Mouse (Mus musculus) spleen, postnatal 14 days (tissue): ENCODE data around the gene Pknox1.
A peak's percentile ranks its signal among the peaks of the same experiment; 100 is the strongest.
"Not testable (repeated sequence)": the region's sequence is repeated elsewhere in the genome, so short reads cannot be mapped to it uniquely, and the experiment has no call there.

Source experiments
- DNase-seq, 2 experiments: peaks; one replicate each; pipeline ENCODE4 v3.0.0; 2021 to 2022; ENCODE audit warnings: low spot score in 2 of 2

The Pknox1 gene

DNA sequence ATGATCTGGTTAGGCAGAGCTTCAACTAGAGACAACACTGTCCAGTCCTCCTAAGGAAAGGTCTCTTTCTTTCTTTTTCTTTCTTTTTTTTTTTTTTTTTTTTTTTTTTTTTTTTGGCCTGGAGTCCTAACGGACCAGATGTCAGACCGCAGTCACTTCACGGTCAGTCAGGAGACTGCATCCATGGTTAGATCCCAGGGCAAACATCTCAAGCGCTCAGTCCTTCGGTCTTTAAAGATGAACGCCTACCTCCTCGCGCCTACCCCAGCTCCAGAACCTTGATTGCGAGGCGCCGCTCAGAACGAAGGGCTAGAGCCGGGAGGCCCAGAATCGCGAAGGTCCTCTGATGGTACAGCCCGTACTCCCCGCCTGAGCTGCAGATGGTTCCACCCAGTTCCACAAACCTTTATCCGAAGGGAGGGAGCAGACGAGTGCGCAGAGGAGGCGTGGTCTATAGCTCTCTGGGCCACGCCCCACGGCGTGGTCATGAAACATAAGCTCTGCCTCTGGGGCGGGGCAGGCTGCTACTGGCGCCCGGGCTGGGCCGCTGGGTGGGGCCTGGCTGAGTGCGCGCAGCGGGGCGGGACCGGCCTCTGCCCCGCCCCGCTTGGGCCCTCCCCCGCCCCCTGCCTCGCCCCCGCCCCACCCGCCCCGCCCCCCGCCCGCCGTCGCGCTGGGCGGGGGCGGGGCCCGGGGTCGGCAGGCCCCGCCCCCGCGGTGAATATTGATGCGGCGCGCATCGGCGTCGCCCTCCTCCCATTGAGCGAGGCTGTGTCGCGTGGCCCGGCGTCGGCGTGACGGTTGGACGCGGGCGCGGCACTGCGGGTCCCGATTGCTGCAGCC lies at the start of gene Pknox1:
Gene Pknox1, plus strand, starts transcription at position 720 of the 843 bp plus-strand sequence.
- DNase-seq = peak; percentile 97 to 99

DNA sequence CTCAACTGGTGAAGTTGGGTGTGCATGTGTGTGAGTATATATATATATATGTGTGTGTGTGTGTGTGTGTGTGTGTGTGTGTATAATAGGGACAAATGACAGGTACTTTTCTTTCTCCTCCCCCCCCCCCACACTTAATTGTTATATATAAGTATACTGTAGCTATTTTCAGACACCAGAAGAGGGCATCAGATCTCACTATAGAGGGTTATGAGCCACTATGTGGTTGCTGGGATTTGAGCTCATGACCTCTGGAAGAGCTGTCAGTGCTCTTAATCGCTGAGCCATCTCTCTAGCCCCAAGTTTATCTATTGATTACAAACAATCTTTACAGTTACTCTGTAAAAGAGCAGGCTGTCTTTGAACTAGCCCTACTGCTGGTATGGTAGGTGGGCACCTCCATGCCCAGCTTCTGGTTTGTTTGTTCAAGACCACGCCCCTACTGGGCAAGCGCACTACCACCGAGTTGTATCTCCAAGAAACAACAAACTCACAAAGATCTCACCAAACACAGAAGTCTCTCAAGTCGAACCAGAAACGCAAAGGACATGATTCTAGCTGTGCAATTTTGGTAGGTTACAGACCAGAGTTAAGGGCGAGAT lies 45.1 kb upstream of the Pknox1 start:
- DNase-seq = no peak

DNA sequence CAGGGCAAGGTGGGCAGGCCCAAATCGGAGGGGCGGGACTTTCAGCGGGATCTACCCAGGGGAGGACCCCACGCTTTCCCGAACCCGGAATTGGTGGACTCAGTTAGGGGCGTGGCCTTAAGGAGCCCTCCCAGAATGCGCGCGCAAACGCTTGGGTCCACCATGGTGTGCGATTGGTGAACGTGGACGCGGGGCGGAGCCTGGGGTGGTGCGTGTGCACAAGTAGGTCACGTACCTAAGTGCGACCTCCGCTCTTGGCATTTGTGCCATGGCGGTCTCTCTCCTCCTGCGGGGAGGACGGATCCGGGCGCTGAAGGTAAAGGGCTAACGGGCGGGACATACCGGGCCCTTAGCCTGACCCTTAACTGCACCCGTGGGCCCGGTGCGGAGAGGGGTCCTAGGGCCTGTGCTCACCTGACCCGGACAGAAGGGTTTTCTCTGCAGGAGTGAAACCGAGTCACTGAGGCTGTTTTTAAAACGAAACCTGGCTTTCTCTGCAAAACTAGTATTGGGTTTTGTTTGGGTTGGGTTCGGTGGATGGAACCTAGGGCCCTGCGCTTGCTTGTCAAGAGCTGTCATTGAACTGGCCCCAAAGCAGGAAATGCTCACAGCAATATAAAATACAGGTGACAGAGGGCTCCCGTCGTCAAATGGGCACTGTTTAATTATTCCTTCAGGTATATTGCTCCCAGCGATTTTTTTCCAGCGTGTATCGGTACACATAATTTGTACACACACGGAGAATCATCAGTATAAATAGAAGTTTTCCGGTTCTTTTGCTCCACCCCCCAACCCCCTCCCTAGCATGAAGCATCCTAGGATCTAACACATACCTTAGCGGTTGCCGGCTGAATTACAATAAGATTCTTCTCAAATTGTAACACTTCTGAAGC lies 44.3 kb upstream of the Pknox1 start, which contains the start of the genes Wdr4 and Ndufv3:
Gene Wdr4, minus strand, starts transcription at position 35 of the 893 bp plus-strand sequence.
Gene Ndufv3, plus strand, starts transcription at position 170 of the 893 bp plus-strand sequence.
- peak; percentile 97 to 98 for DNase-seq

DNA sequence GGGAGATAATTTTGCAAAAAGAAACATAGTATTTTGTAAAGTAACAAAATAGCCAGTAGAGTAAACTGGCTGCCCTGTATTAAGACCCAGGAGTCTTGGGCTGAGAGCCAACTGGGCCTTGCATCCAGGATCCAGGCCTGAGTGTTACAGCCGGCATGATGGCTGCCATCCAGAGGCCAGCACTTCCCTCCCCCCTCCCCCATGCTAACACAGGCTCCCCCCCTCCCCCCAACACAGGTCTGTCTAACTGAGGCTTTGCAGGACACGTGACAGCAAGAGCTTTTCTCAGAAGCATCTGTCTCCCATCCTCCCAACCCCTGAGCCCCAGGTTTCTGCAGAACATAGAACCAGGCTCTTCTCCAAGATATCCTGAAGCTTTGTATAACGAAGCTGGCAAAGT lies 43.6 kb upstream of the Pknox1 start:
- no peak for DNase-seq

DNA sequence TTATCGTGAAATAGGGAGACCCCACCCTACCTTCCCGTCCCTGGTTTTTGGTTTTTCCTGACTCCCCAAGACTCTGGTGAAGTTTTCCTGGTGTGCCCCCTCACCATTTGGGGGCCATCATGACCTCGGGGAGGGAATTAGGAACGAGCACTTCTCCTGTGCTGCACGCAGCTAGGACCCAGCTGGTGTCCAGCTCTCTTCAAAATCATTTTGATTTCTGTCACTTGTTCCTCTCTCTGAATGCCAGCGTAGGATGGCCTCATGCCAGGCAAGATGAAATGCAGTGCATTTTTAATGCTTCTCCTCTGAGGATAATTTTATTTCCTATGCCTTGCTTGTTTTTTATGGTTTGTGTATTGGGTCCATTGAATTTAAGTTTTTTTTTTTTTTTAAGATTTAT lies 42.6 kb upstream of the Pknox1 start:
- DNase-seq = no peak

DNA sequence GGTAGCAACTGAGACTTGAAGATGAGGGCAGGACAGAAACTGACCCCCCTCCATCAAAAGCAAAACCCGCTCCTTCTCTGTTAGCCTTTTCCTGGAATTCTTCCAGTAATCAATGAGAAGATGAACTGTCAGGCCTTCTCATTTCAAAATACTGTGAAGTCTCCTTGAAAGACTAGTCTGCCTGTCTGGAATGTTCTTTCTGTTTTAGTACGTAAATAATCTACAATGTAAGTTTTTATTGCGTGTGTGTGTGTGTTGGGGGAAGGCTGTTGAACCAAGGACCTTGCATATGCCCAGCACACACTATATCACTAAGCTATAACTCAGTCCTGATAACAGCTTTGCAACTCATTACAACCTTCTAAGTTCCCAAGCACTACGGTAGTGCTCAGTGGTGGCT lies 39.4 kb upstream of the Pknox1 start:
- no peak for DNase-seq

DNA sequence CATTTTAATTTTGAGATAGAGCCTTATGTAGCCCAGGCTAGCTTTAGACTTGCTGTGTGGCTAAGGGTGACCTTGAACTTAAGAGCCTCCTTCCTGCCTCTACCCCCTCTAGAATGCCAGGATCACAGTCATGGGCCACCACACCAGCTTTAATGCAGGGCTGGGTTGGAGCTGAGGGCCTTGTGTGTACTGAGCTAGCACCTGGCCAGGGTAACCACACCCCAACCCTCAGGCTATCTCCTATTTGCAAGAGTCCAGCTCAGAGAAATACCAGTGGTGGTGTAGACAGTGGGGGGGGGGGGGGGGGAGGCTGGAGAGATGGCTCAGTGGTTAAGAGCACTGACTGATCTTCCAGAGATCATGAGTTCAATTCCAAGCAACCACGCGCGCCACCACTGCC lies 38.7 kb upstream of the Pknox1 start:
- no peak for DNase-seq

DNA sequence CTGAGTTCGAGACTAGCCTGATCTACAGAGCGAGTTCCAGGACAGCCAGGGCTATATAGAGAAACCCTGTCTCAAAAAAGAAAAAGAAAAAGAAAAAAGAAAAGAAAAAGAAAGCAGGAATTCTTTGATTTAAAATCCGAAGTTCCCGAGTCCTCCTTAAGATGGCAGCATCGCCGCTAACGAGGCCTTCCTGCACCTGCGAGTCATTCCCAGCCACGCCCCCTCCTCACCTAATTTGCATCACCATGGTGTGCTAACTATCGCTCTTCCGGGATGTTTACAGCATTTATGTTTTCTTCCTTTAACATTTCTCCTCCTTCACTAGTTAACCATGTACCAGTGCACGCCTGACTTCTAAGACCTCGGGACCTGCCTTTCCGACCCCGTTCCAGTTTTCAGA lies 35.2 kb upstream of the Pknox1 start:
- DNase-seq = no peak

DNA sequence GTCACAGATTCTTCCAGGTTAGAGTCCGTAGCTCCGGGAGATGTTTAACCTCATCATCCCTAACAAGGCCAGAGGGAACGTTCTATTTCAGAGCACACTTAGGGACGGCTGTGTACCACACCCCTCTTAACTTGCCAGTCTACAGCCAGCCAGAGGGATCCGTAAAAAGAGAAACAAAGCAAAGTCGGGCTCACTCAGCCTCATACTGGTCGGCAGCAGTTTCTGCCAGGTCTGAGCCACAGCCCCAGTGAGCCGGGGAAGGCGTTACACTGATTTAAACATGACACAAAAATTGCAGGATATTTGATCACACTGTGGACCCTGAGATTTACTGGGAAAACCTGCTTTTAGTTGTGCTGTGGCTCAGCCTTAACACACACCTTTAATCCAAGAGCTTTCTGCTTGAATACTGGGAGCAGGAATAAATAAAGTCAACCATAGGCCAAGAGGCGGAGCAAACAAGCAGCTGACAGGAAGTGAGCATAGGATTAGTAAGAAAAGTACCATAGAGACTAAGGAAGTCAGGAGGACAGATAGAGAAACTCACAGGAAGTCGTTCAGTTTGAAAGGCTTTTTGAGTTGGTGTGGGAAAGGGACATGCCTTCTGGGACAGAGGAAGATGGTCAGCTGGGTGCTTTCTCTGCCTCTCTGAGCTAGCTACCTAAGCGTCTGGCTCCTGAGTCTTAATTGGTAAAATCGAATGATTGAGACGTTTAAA lies 32.9 kb upstream of the Pknox1 start:
- DNase-seq = no peak

DNA sequence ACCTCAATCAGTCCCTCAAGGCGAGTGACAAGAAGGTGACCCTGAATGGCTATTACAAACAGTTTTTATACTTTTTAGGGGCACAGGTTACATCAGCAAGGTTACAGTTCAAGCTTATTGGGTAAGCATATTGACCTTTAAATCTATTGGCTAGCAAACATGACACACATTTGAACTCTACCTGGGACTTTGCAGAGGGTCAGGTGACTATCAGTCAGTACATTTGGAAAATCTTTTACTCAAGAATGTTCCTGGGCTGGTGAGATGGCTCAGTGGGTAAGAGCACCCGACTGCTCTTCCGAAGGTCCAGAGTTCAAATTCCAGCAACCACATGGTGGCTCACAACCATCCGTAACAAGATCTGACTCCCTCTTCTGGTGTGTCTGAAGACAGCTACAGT lies 32.2 kb upstream of the Pknox1 start:
- not testable (repeated sequence) for DNase-seq

DNA sequence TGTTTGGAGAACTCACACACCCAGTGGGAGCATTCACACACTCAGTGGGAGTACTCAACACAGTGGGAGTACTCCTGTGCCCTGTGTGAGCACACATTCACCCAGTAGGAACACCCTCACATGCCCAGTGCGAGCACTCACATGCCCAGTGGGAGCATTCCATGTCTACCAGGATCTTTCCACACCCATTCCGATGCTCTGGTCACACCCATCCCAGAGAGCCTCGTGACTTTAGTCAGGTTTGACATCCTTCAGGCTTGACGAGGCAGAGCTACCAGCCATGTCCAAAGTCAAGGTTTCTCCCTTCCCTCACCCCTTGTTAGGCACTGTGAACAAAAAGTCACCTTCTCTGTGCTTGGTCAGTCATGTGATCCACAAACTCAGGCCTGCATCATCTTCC lies 29.2 kb upstream of the Pknox1 start:
- no peak for DNase-seq

DNA sequence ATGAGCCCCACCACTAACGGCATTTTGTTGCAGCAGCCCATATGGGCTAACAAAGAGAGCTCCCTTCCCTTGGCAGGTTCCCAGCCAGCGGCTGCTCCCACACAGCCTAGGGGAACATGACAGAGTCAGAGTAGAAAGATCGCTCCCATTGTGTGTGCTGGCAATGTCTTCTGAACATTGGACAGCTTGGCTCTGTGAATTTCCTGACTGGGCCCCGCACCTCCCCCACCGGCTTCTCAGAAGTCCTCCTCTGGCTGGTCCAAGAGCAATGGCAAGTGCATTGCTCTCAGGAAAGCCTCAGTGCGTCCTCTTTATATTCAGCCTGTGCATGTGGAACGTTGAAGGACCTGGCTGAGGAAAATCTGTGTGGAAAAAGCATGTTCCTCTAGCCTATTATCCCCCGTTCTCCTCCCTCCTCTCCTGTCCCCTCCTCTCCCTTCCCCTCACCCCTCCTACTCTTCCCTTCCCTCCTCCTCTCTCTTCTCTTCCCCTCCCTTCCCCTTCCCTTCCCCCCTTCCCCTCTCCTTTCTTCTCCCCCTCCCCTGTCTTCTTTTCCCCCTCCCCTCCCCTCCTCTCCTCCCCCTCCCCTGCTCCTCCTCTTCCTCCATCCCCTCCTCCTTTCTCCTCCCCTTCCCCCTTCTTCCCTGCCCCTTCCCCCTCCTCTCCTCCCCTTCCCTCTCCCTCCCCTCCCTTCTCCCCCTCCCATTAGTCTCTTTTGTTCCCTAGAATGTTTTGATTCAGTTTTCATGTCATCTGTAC lies 28.5 kb upstream of the Pknox1 start:
- no peak for DNase-seq

DNA sequence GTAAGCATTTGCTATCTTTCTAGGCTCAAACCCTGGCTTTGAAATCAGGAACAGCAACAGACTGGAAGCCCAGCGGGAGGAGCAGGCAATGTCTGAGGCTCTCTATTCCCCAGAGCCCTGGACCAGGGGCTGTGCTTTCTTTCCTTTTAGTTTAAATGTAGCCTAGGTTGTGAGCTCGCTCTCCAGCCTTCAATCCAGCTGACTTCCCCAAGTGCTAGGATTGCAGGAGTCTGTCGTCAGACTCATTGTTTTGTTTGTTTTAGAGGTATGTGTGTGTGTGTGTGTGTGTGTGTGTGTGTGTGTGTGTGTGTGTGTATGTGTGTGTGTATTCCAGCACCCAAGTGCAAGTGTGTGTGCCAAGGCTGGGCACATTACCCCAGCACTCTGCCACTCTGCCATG lies 24.4 kb upstream of the Pknox1 start:
- DNase-seq = no peak

DNA sequence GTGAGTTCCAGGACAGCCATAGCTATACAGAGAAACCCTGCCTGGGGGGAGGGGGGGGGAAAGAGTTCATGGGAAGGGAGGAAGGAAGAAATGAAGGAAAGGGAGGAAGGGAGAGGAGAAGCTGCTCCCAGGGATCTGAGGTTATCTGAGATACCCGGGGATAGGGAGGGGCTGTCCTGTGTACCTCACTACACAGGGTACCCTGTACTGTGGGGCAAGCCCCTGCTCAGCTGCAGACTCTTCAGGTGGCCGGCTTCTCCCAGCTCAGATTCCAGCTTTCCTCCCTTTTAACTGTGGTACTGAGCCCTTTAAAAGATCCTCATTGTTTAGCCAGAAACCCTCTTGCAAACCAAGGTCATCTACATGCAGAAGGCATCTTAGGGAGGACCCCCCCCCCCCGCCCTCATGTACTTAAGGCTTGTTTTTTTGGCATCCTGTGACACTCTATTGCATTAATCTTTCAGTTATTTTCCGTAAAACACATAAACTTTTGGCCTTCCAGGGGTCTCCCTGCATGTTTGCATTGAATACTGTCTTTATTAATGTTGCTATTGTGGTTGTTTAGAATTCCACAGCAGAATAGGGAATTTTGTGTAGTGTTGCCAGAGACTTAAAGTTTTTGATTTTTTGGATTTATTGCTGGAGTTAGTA lies 23.6 kb upstream of the Pknox1 start:
- DNase-seq = no peak

DNA sequence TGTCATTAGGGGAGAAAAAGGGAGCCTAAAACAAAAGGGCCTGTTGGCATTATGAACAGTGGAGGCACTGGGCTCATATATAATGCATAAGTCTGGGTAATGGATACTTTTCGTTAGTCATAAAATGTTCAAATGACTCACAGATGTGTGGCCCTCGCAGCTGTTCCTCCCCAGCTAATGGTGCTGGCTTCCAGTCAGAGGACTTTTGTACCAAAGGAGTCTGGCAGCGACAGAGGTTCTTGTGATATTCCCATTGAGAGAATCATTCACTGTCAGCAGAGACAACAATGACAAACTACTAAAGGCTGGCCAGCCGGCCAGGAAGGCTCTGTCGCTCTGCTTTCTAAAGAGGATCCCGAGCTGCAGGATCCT lies 23.1 kb upstream of the Pknox1 start:
- DNase-seq = no peak

DNA sequence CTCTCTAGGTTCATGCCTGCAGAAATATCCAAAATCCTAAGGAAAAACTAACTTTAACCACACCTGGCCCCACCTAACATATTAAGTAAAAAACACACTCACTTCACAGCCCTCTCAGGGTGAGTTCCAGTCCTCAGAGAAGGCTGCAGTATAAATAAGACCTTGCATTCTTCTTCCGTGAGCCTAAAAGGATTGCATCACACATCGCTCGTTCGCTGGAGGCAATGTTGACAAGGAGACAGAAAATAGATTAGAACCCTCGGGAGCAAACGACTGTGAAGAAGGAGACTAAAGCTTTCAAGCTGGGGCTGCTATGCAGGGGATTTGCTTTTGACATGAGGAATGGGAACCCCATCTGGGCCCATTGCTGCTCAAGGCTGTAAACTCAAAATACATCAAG lies 21.0 kb upstream of the Pknox1 start:
- DNase-seq = no peak

DNA sequence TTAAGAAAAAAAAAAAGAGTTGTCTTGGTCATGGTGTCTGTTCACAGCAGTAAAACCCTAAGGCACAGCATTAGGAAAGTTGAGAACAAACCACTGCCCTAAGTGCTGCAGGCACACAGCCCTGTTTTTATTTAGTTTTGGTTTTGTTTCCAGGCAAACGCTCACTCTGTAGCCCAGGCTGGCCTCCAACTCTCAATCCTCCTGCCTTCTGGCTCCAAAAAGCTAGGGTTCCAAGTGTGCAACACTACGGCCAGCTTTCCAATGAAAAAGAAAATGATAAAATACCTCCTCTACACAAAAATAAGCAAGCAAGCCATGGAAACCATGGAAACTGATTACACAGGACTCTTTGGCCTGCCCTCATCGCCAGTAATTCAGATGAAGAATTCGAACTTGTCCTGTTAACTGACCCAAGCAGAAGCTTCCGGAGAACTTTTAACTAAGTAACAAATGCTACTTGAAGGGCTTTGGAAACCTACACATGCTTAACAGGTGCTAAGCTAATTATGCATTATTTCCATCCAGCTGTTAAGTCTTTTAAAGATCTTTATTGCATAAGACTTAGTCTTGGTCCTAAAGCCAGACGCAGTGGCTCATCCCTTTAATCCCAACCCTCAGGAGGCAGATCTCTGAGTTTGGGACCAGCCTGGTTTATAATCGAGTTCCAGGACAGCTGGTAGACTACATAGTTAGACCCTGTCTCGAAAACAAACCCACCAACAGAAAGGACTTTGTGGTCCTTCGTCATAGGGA lies 17.9 kb upstream of the Pknox1 start:
- no peak for DNase-seq

DNA sequence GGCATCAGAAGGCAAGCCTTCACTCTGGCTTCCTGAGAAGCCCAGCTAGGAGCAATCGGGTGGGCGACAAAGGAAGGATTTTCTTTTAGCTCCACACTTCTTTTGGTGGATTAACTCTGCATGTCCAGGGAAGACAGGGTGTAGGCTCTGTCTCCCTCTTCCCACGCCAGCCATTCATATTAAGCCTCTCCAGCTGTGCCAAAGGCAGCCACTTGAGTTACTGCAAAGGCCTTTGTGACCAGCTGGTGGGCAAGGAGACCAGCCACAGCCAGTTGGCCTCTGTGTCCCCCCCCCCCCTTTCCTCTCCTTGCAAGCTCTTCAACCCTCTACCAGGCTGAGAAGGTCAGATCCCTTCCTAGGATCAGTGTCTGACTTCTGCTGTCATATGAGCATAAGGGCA lies 16.6 kb upstream of the Pknox1 start:
- no peak for DNase-seq

DNA sequence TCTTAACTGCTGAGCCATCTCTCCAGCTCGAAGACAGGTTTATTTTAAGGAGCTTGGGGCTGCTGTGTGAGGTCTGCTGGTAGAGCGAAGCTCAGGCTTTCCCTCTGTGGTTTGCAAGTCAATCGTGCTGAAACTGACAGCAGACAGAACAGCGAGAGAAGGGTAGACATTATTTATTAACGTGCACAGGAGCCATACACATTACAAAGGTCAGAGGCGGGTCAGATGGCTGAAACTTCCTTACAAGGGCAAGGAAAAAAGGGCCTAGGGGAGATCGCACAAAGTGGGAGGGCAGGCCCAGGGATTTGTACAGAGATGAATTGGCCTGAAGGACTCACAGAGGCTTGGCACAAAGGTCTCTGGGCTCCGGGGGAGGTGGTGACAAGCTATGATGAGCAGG lies 15.1 kb upstream of the Pknox1 start:
- no peak for DNase-seq

DNA sequence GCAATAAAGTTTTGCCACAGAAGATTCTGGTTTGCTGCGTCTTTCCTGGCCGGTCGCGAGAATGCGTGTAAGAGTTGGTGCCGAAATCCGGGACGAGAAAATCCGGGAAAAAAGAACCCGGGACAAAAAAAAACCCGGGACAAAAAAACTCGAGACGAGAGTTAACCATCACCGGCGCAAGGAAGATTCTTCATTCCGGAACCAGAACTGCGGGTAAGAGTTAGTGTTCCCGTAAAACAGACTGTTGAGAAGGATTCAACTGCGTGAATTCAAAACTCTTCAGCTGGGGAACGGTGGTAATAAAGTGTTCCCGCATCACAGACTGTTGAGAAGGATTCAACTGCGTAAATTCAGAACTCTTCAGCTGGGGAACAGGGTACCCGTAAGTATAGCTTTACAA lies 11.9 kb upstream of the Pknox1 start:
- DNase-seq = not testable (repeated sequence)
